Mouse (Mus musculus): ENCODE data around the gene Chst2.
A peak's percentile ranks its signal among the peaks of the same experiment; 100 is the strongest.

The Chst2 gene

DNA sequence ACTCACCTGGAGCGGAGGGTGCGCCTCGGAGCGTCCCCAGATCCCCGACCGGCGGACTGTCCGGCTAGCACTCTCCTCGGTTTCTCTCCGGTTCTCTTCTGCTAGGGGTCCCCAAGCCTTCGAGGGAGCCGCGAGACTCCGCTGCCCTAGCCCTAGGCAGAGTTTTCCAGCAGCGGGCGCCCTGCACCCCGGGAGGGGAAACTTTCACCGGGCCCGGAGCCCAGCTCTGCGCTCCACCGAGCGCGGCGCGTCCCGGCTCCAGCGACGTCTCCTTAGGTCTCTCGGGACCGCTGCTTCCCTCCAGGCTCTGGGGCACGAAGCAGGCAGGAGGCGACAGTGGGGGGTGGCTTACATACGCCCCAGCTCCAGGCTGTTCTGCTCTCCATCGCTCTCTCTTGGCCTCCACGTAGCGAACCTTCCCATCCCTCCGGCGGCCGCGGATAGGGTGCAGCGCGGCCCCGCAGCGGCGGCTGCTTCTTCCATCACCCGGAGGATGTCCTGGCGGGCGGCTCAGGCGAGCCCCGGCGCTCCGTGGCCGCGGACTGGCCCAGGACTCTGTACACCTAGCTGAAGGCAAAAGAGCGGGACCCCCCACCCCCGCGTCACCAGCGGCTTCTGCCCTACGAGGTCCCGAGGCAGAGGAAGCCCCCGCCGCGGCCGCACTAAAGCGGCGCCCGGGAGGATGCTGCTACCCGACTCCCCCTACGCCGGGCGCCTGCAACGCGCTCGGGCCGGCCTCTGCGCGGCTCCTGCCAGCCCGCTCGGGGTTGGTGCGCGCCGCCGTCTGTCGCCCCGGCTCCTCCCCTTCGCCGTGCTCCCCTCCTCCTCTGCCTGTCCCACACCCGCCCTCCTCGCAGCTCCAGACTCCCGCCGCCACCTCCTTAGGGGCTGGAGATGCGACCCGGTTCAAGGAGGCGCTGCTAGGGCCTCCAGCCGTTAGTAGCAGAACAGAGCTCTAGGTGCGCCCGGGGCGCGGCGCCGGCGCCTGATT, at the start of gene Chst2:
TSS of gene Chst2 (minus strand) at position 152 of the 991 bp plus-strand sequence.
- peak; percentile 81 for DNase-seq (ENCODE audit: low read depth)

DNA sequence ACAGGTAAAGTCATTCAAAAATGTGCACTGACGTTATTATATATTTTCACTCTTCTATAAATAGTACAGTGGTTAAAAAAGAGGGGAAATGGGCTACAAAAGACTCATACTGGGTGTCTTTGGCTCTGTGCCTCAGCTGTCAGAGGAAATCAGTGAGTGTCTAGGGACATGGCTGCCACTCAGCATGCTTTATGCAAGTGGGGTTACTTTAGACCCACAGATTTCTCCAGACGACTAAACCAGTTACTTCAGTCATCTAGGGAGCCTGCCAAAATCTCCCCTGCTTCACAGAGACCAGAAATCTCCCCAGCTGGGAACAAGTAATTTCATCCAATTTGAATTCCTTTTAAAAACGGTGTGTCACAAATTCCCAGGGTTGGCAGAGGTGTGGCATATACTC, 45.4 kb upstream of the Chst2 start:
- DNase-seq (ENCODE audit: low read depth) = peak; percentile 35

DNA sequence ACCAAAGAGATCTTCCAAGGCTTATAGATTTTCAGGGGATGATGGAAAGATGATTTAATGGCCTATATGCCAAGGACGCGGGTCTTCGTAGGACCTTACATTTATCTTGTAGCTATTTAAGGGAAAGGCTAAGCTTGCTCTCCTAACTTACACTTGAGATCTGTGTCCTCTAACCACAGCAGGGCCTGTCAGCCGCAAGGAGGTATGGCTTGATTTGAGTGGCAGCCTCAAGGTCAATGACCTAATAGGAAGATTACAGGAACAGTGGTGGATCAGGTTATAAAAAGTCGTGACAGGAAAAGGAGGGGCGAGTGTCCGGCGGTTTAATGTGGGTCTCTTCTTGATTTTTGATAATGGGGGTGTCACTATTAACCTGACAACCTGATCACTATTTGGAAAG, 44.1 kb upstream of the Chst2 start:
- no peak for DNase-seq (ENCODE audit: low read depth)

DNA sequence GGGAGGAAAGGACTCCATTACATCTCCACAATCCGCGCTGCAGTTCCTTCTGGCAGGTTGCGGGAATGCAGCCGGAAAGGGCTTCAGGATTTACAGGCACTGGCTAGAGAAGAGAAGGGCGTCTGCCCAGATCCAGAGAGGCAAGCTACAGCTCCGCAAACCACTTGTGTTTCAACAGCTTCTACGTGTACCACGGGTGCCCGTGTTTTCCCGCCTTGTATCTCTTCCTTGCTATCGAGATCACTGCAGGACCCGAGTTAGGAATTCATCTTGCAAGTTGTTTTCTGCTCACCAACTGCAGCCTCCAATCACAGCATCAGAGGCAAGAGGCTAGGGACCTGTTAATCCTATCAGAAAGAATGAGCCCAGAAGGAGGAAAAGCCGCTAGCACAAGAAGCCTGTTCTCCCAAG, 35.8 kb upstream of the Chst2 start:
- no peak for DNase-seq (ENCODE audit: low read depth)

DNA sequence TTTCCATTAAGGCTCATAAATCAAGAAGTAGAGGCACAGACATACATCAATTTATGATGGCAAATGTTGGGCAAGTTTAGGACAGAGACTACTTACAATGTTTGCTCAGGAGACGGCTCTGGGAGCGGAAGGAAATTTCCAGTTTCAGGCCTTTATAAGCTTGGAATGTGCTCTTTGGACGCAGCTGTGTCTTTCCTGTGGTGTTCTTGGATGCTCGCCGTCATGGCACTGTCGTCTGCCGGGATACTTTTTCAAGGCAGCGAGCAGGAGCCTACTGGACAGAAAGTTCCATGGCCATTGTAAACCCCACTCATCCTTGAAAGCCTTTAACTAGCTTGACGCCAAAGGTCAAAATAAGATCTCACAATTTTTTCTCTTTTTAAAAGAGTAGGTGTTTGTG, 31.4 kb upstream of the Chst2 start:
- no peak for DNase-seq (ENCODE audit: low read depth)

DNA sequence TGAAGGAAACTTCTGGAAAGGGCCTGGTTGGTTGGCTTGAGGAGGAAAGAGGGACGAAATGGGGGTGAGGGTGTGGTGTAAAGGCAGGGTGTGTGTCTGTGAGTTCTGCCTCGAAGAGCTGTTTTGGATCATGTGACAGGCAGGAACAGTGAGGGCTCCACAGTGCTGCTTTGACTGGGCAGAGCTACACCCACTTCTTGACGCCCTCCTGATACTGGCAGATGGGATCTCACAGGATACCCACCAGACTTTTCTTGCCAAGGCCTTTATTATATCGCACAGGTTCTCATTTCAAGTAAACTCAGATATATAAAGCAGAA, 29.7 kb upstream of the Chst2 start:
- no peak for DNase-seq (ENCODE audit: low read depth)

DNA sequence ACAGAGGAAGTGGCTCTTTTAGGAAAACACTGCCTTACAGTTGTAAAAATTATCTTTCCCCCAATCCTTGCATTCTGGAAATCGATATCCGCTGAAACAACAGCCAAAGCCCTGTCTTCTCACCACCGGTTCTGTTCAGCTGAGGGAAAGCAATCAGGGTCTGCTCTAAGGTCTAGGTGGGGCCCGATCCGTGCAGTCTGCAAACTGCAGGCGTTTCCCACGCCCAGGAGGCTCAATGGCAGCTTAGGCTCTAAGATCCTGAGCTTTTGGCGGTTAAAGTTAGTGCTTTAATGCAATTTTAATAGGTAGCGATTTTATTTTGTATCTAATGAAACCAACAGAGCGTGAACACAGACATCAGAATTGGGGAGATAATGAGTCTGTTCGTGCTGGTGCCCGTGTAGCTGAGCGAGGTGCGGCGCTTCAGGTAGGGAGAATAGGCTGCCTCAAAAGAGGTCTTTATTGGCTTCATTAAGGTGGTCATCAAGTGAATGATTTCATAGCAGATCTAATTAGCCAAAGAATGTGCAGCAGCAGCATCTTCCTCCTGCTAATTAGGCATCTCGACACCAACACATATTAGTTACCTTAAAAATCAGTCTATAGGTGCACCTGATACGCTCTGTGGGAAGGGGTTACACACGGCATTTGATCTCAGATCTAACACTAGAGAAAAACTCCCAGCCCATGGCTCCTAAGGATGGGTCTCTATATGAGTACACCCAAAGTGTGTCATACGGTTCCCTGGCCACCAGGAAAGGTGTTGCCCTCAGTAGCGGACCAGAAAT, 29.2 kb upstream of the Chst2 start:
- no peak for DNase-seq (ENCODE audit: low read depth)

DNA sequence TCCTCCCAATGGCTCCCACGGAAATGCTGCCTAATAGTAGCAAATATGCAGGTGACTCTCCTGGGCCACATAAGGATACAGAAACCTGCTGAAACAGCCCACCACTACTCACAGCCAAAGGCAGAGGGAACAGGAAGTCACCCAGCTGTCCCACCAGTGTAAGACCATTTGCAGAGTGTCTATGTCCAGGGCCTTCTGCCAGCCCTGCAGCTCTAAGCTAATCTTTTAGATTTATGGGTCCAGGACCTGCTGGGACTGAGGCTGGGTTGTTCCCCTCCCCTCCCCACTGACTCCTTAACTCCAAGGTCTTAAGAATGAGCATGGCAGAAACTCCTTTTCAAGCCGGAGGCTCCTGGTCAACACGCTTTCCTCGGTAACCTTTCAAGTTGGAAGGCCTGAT, 21.8 kb upstream of the Chst2 start:
- DNase-seq (ENCODE audit: low read depth) = no peak

DNA sequence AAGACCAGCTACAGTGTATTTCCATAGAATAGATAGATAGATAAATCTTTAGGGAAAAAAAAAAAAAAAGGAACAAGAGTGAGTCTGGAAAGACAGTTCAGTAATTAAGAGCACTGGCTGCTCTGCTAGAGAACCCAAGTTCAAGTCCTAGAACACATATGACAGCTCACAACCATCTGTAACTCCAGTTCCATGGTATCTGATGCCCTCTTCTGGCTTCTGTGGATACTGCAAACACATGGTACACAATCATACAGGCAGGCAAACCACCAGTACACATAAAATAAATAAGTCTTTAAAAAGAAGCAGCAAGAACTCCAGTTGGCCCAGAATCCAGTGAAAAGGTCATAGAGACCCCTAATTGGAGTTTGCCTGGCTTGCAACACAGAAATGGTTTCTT, 7.4 kb upstream of the Chst2 start:
- no peak for DNase-seq (ENCODE audit: low read depth)

DNA sequence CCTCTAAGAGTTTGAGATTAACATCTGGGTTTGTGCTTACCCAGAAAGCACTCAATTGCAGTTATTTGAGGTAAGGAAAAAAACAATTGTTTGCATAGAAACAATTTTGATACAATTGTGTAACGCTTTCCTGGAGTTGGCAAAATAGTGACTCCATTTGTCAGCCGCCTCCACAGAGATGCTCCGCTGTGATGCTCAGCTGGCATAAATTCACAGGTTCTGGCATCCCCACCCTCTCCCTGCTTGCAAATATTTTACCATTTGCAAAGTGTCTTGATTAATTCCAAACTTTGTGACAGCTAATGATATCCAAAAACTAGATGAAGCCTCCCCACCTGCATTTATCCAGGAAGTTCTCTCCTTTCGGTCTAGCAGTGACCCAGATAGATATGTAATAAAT, 5.5 kb upstream of the Chst2 start:
- DNase-seq (ENCODE audit: low read depth) = no peak

DNA sequence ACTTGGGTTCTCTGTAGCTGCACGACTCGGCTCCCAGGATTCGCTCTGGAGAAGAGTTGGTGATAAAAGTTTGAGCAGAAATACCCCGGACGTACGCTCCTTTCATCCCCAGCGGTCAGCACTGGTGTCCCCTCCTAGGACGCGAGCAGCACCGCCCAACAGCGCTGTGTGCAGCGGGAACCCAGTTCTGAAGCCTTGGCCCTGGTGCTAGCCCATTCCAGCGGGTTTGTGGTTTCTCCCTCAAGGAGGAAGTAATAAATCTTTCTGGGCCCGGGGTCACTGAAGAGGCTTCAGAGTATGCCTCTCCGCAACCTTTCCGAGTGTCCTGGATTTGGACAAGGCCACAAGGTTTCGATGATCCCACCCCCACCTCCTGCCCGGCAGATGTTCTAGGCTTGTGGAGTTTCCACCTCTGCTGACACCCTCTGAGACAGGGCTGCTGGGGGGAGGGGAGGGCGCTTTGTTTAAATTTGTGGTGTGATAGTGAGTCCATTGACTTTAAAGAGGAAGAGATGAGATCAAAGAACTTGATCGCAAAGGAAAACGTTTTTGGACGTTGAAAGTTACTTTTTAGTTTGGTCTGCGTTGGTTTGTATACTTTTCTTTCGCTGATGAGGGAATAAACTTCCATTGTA, 1.2 kb upstream of the Chst2 start:
- no peak for DNase-seq (ENCODE audit: low read depth)

DNA sequence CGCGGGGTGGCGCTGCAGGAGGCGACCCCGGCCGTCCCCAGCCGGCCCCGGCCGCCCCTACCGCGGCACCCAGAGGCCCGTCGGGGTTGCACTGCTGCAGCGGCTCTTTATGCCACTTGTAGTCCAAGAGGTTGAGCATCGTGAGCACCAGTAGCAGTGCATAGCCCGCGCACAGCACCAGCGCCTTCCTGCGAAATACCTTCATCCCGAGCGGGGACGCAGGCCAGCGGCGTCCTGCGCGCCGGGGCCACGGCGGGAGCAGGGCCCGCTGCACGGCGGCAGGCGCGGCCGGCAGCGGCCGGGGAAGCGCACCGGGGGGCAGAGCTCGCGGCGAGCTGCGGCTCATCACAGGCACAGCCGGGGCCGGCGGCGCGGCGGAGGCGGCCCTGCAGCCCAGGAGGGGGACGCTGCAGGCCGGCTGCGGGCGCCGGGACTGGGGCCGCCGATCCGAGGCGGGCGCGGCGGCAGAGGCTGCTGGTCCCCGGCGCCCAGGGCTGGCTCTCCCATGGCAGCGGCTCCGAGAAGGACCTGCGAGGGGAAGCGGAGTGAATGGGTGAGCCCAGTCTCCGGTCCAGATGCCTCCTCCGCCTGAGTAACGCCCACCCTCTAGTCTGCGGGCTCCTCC, 464 bp downstream of the Chst2 start:
- DNase-seq (ENCODE audit: low read depth) = peak; percentile 31

DNA sequence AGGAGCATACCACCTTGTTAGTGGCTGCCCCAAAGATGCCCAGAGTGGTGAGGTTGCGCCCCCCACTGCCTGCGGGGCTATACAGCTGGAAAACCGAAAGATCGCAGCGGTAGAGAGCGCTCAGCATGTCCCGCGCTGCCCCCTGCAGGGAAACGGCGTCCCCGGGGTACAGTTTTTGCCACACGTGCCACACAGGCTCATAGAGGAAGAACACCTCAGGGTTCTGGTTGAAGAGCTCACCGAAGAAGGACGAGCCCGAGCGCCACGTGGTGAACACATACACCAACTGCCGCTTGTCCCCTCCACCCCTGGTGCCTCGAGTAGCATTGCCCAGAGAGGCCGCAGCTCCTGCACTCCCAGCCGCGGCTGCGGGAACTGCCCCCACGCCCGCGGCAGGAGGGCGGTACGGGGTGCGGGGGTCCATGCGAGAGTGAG, 994 bp downstream of the Chst2 start:
- peak; percentile 31 for DNase-seq (ENCODE audit: low read depth)

DNA sequence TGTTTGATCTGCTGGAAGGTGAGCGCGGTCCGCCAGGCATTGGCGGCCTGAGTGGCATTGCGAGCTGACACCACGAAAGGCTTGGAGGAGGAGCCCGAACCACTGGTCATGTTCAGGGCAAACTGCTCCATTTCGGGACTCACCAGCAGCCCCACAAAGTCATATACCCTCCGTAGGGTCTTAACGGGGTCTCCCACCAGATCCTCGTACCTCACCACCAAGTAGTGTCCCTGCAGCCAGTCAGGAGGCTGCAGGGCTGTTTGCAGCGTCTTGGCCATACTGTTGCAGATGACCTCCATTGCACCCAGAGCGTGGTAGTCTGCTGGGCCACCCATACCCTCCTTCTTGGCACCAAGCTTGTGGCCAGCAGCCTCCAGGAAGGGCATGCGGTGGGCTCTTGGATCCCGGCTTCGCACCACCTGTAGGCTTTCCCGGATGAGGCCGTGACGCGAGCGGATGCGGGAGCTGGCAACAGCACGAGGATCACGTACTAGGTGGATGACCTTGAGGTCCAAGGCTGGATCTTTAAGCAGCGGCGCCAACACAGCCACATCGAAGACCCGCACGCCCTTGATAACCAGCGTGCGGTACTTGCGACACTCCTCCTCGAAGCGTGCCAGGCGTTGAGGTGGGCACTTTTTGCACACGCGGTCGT, 1.6 kb downstream of the Chst2 start:
- DNase-seq (ENCODE audit: low read depth) = no peak

DNA sequence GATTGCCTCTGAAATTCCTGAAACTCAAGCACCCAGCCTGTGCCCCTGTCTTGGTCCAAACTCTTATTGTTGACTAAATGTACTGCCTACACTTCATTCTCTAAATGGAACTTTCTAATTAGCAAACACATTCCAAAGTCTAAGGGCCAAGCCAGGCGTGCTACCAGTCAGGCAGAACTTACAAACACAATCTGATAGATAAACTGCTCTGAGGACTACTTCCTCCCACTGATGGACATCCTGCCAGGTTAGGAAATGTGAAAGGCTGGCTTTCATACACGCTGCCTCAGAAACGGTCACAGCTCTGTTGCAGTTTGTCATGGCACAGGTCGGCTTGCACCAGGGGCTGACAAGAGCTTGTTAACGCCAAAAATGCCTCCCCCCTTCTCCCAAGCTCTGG, 4.8 kb downstream of the Chst2 start:
- DNase-seq (ENCODE audit: low read depth) = no peak

DNA sequence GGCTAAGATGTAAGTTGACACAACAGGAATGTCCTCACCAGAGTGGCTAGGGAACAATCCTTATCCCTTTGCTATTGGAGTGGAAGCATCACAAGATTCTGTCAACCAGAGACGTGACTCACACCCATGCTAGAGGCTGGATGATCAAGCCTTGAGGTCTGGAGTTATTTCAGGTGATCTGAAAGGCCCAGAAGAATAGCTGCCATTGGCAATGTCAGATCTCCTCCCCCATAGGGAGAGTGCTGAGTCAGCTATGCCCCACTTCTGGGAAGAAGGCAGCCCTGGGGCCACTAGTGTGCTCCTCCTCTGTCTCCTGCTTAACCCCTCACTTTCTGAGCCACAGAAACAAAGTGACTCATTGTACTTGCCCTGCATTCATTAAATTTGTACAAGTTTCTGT, 14.5 kb downstream of the Chst2 start:
- peak; percentile 22 for DNase-seq (ENCODE audit: low read depth)

DNA sequence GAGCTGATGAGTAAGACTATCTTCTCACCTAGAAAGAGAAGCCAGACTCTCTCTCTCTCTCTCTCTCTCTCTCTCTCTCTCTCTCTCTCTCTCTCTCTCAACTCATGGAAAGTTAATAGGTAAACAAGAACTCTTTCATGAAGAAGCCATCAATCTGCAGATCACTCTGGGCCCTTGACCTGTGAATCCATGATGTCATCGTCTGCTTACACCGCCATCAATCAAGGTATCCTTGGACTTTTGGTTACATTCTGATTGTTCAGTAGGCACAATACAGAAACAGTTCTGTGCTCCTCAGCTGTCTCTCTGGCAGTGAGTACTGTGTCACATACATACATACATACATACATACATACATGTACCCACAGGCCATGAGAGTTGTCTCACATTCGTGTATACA, 16.6 kb downstream of the Chst2 start:
- no peak for DNase-seq (ENCODE audit: low read depth)

DNA sequence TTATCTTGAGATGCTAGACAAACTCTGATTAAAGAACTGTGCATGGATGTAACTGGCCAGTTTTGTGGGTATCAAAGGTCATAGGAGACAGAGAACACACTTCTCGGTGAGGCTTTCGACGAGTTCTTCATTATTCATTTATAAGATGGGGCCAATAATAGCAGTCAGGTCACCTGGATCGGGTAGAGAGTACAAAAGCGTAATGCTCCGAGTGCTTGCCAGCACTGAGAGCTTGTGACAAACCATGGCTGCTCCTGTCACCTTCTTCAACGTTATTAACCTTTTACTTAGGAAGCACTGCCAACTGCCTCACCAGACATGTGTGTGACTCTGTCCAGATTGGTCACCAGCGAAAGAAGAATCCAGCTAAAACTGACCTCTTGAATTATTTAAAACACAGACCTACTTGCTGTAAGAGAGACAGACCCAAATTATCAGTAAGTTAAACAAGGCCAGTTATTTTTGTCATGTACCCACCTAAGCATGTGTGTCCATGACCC, 18.6 kb downstream of the Chst2 start:
- DNase-seq (ENCODE audit: low read depth) = no peak

DNA sequence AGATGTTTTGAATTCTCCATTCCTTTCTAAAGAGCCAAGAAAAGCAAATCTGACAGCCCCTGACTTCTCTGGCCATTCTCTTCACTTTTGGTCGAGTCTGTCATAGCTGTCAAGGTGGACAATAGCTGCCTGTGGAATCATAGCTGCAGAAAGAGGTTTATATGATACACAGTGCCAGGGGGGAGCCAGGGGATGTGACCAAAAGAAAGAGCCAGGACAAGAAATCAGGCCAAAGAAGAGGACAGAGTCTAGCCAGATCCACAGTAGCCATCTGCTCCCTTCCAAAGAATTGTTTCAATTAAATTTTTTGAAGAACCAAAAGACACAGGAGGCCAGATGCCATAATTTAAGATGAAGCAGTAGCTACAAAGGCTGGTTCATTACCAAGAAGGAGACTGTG, 30.6 kb downstream of the Chst2 start:
- no peak for DNase-seq (ENCODE audit: low read depth)

DNA sequence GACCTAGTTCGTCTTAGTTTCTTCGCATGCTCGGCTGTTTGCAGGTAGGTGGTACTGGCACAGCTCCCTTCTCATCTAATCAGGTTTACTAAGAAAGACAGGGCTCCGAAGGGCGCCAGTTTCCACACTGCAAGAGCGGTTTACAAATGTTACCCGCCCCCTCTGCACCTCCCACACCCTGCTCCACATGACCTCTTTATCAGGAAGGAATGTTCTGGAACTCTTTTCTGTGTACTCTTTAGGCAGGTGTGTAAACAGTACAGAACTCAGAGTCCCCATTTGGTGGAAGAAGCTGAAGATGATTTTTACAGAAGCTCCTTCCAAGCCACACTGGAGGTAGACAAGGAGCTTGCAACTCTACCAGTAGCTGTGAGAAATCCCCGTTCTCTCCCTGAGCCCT, 31.2 kb downstream of the Chst2 start:
- DNase-seq (ENCODE audit: low read depth) = no peak

DNA sequence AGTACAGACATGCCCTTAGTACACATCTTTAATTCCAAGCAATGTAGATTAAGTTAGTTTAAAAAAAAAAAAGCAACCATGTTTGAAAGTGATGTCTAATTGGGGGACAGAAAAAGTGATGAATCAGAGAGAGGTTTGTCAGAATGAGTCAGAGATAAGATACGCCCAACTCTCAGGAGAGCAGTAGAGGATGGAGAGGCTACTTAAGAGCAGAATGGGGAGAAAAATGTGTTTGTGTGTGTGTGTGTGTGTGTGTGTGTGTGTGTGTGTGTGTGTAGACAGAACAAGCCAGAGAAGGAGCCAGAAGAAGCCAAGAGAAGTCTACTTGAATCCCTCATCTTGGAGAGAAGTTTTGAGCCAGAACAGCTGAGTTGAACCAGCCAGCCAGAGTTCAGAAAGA, 32.8 kb downstream of the Chst2 start:
- no peak for DNase-seq (ENCODE audit: low read depth)

DNA sequence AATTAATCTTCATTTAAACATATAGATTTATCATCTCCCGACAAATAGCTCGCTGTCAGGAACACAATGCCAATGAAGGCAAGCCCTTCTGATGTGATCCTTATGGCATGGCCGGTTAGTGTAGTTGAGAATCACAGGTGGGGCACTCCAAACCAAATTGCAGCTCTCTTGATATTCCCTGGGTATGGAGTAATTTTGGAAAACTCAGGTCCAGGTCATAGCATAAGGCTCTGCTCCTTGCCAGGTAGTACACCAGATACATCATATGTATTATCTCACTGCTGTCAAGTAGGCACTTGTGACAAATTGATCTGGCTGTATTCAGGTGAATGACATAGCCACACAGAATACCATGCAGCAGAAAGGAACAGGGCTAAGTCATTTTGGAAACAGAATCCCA, 40.6 kb downstream of the Chst2 start:
- DNase-seq (ENCODE audit: low read depth) = no peak
